Mouse (Mus musculus) CH12.LX (cell line): ENCODE measurements around the gene Gm7137. TPM values are rescaled to one million over a fixed set of nuclear protein-coding genes. Genes with fewer than 3 reads are reported as not detected.
"Not testable (repeated sequence)": the region's sequence is repeated elsewhere in the genome, so short reads cannot be mapped to it uniquely, and the experiment has no call there.

Experiments used
- DNase-seq: peaks from one replicate; pipeline ENCODE4 v3.0.0-alpha.2; 2013; ENCODE audit errors: extremely low read depth
- H3K27ac ChIP-seq: 2 replicates; pipeline ENCODE4 v1.5.1; 2012; ENCODE audit warnings: low read depth, mild to moderate bottlenecking, control low read depth, moderate library complexity; ENCODE audit not compliant: insufficient read depth
- H3K27me3 ChIP-seq: replicated peaks from 2 replicates; pipeline ENCODE3; 2012; ENCODE audit warnings: inconsistent platforms
- H3K36me3 ChIP-seq, 2 experiments: replicated peaks in 1 of 2; 2 replicates each; pipeline versions ENCODE3 to v1.6.1; 2012; ENCODE audit warnings: inconsistent platforms in 1 of 2, low read length in 1 of 2, mild to moderate bottlenecking in 1 of 2, mixed read lengths in 1 of 2, moderate library complexity in 1 of 2; ENCODE audit not compliant: control insufficient read depth in 1 of 2, insufficient read depth in 1 of 2
- H3K4me1 ChIP-seq, 2 experiments: 2 replicates each; pipeline ENCODE4 v1.6.1; 2012; ENCODE audit warnings: inconsistent platforms in 1 of 2, moderate library complexity in 1 of 2; ENCODE audit not compliant: insufficient read depth in 2 of 2, control insufficient read depth in 1 of 2
- H3K4me2 ChIP-seq: 2 replicates; pipeline ENCODE4 v1.6.1; 2012; ENCODE audit warnings: low read depth, mild to moderate bottlenecking, control low read depth; ENCODE audit not compliant: poor library complexity, insufficient read depth, severe bottlenecking
- H3K4me3 ChIP-seq, 3 experiments: fragments of 150-350 bp in 1 of 3; sonication (generic) in 1 of 3; replicated peaks in 1 of 3; 2 replicates each; pipeline versions ENCODE3 to v1.5.1; 2011 to 2012; ENCODE audit warnings: low read depth in 2 of 3, low read length in 2 of 3, mild to moderate bottlenecking in 2 of 3, moderate library complexity in 2 of 3, control low read depth in 1 of 3, improper control_type of control experiment in 1 of 3, inconsistent platforms in 1 of 3, mixed read lengths in 1 of 3; ENCODE audit not compliant: poor library complexity in 1 of 3
- H3K79me2 ChIP-seq: replicated peaks from 2 replicates; pipeline ENCODE4 v1.6.1; 2012; ENCODE audit warnings: mild to moderate bottlenecking, moderate library complexity; ENCODE audit not compliant: control insufficient read depth, poor library complexity, insufficient read depth, severe bottlenecking; ENCODE audit errors: extremely low read depth
- H3K9ac ChIP-seq: 2 replicates; pipeline ENCODE4 v1.6.1; 2012; ENCODE audit warnings: low read depth, mild to moderate bottlenecking, control low read depth, moderate library complexity; ENCODE audit not compliant: insufficient read depth
- H3K9me3 ChIP-seq: replicated peaks from 2 replicates; pipeline ENCODE3; 2012; ENCODE audit warnings: low read length, inconsistent platforms, mixed read lengths
- CHD2 ChIP-seq: IDR thresholded peaks from 2 replicates; pipeline ENCODE4 v1.6.1; 2011; ENCODE audit warnings: low read length, improper control_type of control experiment
- CTCF ChIP-seq, 2 experiments: IDR thresholded peaks in 1 of 2; conservative IDR thresholded peaks in 1 of 2; 2 replicates each; pipeline ENCODE4 v1.5.1; 2011 to 2012; ENCODE audit warnings: low read depth in 2 of 2, low read length in 2 of 2, improper control_type of control experiment in 1 of 2, inconsistent platforms in 1 of 2, mild to moderate bottlenecking in 1 of 2, moderate library complexity in 1 of 2
- EP300 ChIP-seq: IDR thresholded peaks from 2 replicates; pipeline ENCODE4 v1.6.1; 2011; ENCODE audit warnings: low read length, improper control_type of control experiment
- RAD21 ChIP-seq: IDR thresholded peaks from 2 replicates; pipeline ENCODE4 v1.6.1; 2011; ENCODE audit warnings: low read depth, mild to moderate bottlenecking, low read length, improper control_type of control experiment, moderate library complexity
- SMC3 ChIP-seq: IDR thresholded peaks from 2 replicates; pipeline ENCODE4 v1.6.1; 2011; ENCODE audit warnings: low read depth, low read length, improper control_type of control experiment
- TCF12 ChIP-seq: IDR thresholded peaks from 2 replicates; pipeline ENCODE4 v1.6.1; 2014; ENCODE audit warnings: low read depth, mild to moderate bottlenecking, inconsistent platforms, low read length, improper control_type of control experiment
- USF1 ChIP-seq: IDR thresholded peaks from 2 replicates; pipeline ENCODE4 v1.6.1; 2014; ENCODE audit warnings: low read depth, mild to moderate bottlenecking, inconsistent platforms, low read length, improper control_type of control experiment
- USF2 ChIP-seq: conservative IDR thresholded peaks from 2 replicates; pipeline ENCODE4 v1.6.1; 2011; ENCODE audit warnings: low read depth, low read length, improper control_type of control experiment
- dilution Hi-C: fragments of 300-500 bp; cut with MboI; formaldehyde crosslinking; loops from 2 replicates; pipeline ENCODE4 v1.14.3; 2020; ENCODE audit warnings: low sequenced_read_pairs; ENCODE audit not compliant: extremely low pct_unique_long_range_greater_than_20kb, extremely low pct_ligation_motif_present
- in situ Hi-C: fragments of 300-500 bp; cut with MboI; formaldehyde crosslinking; loops from 3 replicates; pipeline ENCODE4 v1.14.3; 2019; ENCODE audit warnings: low sequenced_read_pairs, low pct_ligation_motif_present, low pct_unique_long_range_greater_than_20kb, mixed read lengths
- polyA plus RNA-seq: library from polyadenylated mRNA; unstranded; fragments of >175 nt; gene quantifications from 2 replicates; pipeline ENCODE4 v1.2.1, GENCODE M21; 2012; ENCODE audit warnings: low read depth; ENCODE audit not compliant: insufficient read length
- total RNA-seq, 2 experiments: library from RNA; depleted of rRNA; stranded (reverse); fragments of 300-350 nt in 1 of 2; fragments of >200 nt in 1 of 2; gene quantifications; 2 replicates each; pipeline ENCODE4 v1.2.3; 2012 to 2014

The Gm7137 gene
- total and polyA plus RNA-seq, 3 experiments = not detected

DNA sequence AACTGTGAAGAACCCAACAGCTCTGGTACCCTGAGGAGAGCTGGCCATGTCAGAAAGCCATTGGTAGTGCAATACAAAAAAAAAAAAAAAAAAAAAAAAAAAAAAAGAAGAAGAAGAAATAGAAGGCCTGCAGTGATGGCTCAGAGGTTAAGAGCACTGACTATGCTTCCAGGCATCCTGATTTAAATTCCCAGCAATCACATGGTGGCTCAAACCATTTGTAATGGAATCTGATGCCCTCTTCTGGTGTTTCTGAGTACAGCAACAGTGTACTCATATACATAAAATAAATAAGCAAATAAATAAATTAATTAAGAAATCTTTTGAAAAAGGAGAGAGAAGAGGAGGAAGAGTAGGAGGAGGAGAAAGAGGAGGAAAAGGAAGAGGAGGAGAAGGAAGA is 34.6 kb downstream of the Gm7137 start (continued):
- no peak for TF ChIP-seq USF2
- no peak for TF ChIP-seq EP300
- TF ChIP-seq CHD2 = no peak
- no peak for TF ChIP-seq TCF12
- no peak for TF ChIP-seq USF1

DNA sequence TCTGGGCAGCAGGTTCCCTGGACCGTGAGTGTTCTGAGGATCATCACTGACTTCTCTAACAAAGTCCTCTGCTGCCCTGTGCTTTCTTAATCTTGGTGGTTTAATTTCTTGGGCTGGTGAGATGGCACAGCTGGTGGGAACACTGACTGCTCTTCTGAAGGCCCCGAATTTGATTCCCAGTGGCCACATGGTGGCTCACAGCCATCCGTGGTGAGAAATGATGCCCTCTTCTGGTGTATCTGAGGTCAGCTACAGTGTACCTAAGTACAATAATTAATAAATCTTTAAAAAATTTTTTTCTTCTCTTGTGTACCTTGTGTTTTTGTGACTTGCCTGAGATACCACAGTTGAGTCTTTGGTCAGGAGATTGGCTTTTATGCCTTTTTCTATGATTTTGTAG is 35.7 kb downstream of the Gm7137 start:
- peak; percentile 15 for DNase-seq
- dilution Hi-C loops = not testable (repeated sequence)

DNA sequence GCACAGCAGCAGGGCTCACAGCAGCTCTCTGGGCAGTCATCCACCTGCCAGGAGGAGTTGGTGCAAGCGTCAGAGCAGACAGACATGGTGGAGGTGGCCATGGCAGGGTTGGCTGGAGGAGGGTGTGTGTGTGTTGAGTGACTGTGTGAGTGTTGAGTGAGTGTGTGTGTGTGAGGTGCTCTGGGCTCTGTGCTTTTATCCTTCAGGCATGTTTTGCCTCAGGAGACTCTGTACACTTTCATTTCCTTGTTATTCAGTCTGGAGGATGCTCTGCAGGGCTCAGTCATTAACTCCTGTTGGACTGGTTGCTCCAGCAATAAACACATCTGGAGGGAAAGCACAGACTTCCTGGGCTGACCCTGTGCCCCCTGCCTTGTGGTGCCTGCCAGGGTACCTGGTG is 36.7 kb downstream of the Gm7137 start, which contains the start of gene Gm9736:
Gene Gm9736, minus strand, starts transcription at position 101 of the 400 bp plus-strand sequence.
- H3K9me3 ChIP-seq = peaks cover 18% of the 10 kb centered on the region
- peaks cover 19% of the 10 kb centered on the region for H3K27me3 ChIP-seq
- H3K79me2 ChIP-seq, DNase-seq, dilution Hi-C loops, H3K4me1 ChIP-seq, H3K27ac ChIP-seq, H3K9ac ChIP-seq, in situ Hi-C loops, H3K4me2 ChIP-seq, H3K36me3 ChIP-seq, H3K4me3 ChIP-seq: not testable (repeated sequence)

More for the DNA sequence above, 35.7 kb downstream of the Gm7137 start:
- H3K9me3 ChIP-seq = peaks cover 16% of the 10 kb centered on the region
- peak; percentile 54 for TF ChIP-seq SMC3
- peak; percentile 13 for TF ChIP-seq RAD21
- TF ChIP-seq CTCF (conservative IDR thresholded peaks at IDR 0.05 in 1 of 2, IDR thresholded peaks at IDR 0.05 in 1 of 2; ENCODE audit: low read depth in 2 of 2, low read length in 2 of 2) = peak in 1 of 2 experiments; percentile 71; a peak in 2 of 4 replicates
- TF ChIP-seq, all 38 proteins: peak for 3; not testable (repeated sequence) for 35
- H3K9ac ChIP-seq, H3K36me3 ChIP-seq, in situ Hi-C loops, H3K4me1 ChIP-seq, H3K4me3 ChIP-seq, H3K4me2 ChIP-seq, H3K79me2 ChIP-seq, H3K27ac ChIP-seq: not testable (repeated sequence)
- H3K27me3 ChIP-seq = peaks cover 23% of the 10 kb centered on the region

DNA sequence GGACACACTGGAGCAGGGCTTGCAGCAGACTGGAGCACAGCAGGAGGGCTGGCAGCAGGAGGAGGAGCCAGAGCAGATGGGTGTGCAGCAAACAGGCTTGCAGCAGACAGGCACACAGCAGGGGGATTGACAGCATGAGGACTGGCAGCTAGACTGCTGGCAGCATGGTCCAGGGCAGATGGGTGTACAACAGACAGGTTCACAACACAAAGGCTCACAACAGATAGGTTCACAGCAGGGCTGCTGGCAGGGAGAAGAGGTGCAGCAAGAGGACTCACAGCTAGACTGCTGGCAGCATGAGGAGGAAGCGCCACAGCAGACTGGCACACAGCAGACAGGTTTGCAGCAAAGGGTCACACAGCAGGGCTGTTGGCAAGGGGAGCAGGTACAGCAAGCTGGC is 37.3 kb downstream of the Gm7137 start:
- dilution Hi-C loops, H3K27ac ChIP-seq, H3K79me2 ChIP-seq, H3K4me2 ChIP-seq, in situ Hi-C loops, DNase-seq, H3K4me1 ChIP-seq, H3K36me3 ChIP-seq, H3K9ac ChIP-seq, H3K4me3 ChIP-seq: not testable (repeated sequence)
- Histone ChIP-seq H3K9me3 (peaks cover 18% of the 10 kb centered on the region), H3K27me3 (peaks cover 20% of the 10 kb centered on the region)

DNA sequence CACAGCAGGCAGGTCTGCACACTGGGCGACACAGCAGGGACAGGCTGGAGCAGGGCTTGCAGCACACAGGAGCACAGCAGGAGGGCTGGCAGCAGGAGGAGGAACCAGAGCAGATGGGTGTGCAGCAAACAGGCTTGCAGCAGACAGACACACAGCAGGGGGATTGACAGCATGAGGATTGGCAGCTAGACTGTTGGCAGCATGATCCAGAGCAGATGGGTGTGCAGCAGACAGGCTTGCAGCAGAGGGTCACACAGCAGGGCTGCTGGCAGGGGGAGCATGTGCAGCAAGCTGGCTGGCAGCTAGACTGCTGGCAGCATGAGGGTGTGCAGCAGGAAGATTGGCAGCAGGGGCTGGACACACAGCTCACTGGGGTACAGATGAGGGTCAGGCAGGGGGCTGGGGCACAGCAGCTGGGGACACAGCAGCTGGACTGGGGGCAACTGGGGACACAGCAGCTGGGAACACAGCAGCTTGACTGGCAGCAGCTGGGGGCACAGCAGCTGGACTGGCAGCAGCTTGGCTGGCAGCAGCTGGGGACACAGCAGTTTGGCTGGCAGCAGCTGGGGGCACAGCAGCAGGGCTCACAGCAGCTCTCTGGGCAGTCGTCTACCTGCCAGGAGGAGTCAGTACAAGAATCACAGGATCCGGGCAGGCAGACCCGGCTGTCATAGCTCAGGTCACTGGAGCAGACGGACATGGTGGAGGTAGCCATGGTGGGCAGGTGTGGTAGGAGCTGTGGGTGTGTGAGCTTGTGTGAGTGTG is 45.9 kb downstream of the Gm7137 start, which contains the start of gene Gm18596:
Gene Gm18596, minus strand, starts transcription at position 715 of the 765 bp plus-strand sequence.
- H3K4me2 ChIP-seq, in situ Hi-C loops, H3K9me3 ChIP-seq, H3K36me3 ChIP-seq, H3K9ac ChIP-seq, dilution Hi-C loops, H3K4me3 ChIP-seq, H3K79me2 ChIP-seq, H3K4me1 ChIP-seq, H3K27ac ChIP-seq, DNase-seq: not testable (repeated sequence)
- H3K27me3 ChIP-seq = peaks cover 50% of the 10 kb centered on the region
